Mouse (Mus musculus) MEL (cell line): ENCODE measurements at regions not wholly inside any gene's neighbourhood (a gene's known extent, or its start where the extent isn't known, plus 50 kb on each side); places are given as distances from the start of the nearest gene placed in this dataset.
"Not testable (repeated sequence)": the region's sequence is repeated elsewhere in the genome, so short reads cannot be mapped to it uniquely, and the experiment has no call there.

ENCODE experiments used
- DNase-seq: peaks from one replicate; pipeline ENCODE4 v3.0.0; 2011; ENCODE audit warnings: low read depth, low spot score
- H3K27ac ChIP-seq: 2 replicates; pipeline ENCODE4 v1.5.1; 2012; ENCODE audit warnings: low read depth, mild to moderate bottlenecking, control low read depth, low read length, moderate library complexity; ENCODE audit not compliant: control insufficient read depth
- H3K27me3 ChIP-seq, 2 experiments: fragments of 150-350 bp in 1 of 2; sonication (generic) in 1 of 2; 2 replicates each; pipeline ENCODE4 v1.6.1; 2012; ENCODE audit warnings: low read length in 2 of 2, mild to moderate bottlenecking in 2 of 2, improper control_type of control experiment in 1 of 2, moderate library complexity in 1 of 2; ENCODE audit not compliant: insufficient read depth in 2 of 2, control insufficient read depth in 1 of 2
- H3K36me3 ChIP-seq, 2 experiments: 2 replicates each; pipeline ENCODE4 v1.6.1; 2012 to 2014; ENCODE audit warnings: low read length in 2 of 2, improper control_type of control experiment in 1 of 2, inconsistent platforms in 1 of 2, mild to moderate bottlenecking in 1 of 2; ENCODE audit not compliant: insufficient read depth in 2 of 2, control insufficient read depth in 1 of 2
- H3K4me1 ChIP-seq, 2 experiments: fragments of 150-350 bp in 1 of 2; sonication (generic) in 1 of 2; 2 replicates each; pipeline ENCODE4 v1.6.1; 2012; ENCODE audit warnings: low read length in 2 of 2, improper control_type of control experiment in 1 of 2, mild to moderate bottlenecking in 1 of 2; ENCODE audit not compliant: insufficient read depth in 2 of 2, control insufficient read depth in 1 of 2
- H3K4me3 ChIP-seq, 2 experiments: fragments of 150-350 bp in 1 of 2; sonication (generic) in 1 of 2; 2 replicates each; pipeline ENCODE4 v1.5.1; 2012; ENCODE audit warnings: low read depth in 2 of 2, low read length in 2 of 2, mild to moderate bottlenecking in 2 of 2, moderate library complexity in 2 of 2, control low read depth in 1 of 2, improper control_type of control experiment in 1 of 2; ENCODE audit not compliant: control insufficient read depth in 1 of 2, insufficient read depth in 1 of 2
- H3K79me2 ChIP-seq: 2 replicates; pipeline ENCODE4 v1.6.1; 2012; ENCODE audit warnings: mild to moderate bottlenecking, low read length, moderate library complexity; ENCODE audit not compliant: control insufficient read depth, poor library complexity, insufficient read depth
- H3K9ac ChIP-seq: 2 replicates; pipeline ENCODE4 v1.6.1; 2012; ENCODE audit warnings: low read depth, mild to moderate bottlenecking, control low read depth, low read length, moderate library complexity; ENCODE audit not compliant: control insufficient read depth, poor library complexity, severe bottlenecking
- H3K9me3 ChIP-seq: fragments of 150-350 bp; sonication (generic); replicated peaks from 2 replicates; pipeline ENCODE4 v1.6.1; 2012; ENCODE audit warnings: mild to moderate bottlenecking, low read length, improper control_type of control experiment, moderate library complexity; ENCODE audit not compliant: insufficient read depth
- RAD21 ChIP-seq: IDR thresholded peaks from 2 replicates; pipeline ENCODE4 v1.6.1; 2011; ENCODE audit warnings: mild to moderate bottlenecking, low read depth, low read length, improper control_type of control experiment

DNA sequence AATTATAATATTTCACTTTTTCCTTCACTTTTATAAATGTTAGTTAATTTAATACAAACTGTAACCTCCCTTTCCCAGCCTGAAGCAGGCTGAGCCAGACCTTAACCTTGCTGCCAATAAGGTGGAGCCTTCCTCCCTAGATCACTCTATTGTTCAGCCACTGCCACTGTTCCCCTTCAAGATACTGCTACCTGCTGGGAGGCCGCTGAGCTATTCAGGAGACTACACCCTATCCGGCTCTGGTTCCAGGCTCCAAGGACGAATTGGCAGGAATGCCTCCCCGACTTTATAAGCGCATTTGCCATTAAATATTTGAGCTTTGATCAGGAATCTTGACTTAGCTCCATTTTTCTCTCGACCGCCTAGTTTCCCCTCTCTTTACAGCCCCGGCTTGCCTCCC lies 59.9 kb upstream of the Scaf8 start:
- H3K79me2 ChIP-seq, H3K27me3 ChIP-seq, H3K9me3 ChIP-seq, H3K9ac ChIP-seq, H3K4me3 ChIP-seq, H3K36me3 ChIP-seq, DNase-seq, H3K4me1 ChIP-seq, H3K27ac ChIP-seq: not testable (repeated sequence)

DNA sequence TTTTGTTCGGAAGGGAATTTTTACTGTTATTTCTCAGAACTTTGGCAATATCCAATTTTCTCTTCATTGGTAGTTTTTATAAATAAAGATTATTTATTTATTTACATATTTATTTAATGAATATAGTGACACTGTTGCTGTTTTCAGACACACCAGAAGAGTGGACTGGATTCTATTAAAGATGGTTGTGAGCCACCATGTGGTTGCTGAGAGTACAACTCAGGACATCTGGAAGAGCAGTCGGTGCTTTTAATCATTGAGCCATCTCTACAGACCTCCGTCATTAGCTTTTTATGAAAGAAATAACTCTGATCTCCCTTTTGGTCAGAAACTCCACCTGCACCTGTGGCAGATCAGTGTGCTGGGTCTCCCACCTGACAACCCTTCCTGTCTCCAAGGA lies 59.4 kb upstream of the Scaf8 start:
- not testable (repeated sequence) for H3K36me3 ChIP-seq, H3K27ac ChIP-seq, H3K4me3 ChIP-seq, H3K9ac ChIP-seq, H3K4me1 ChIP-seq, H3K27me3 ChIP-seq
- peak; percentile 13 for TF ChIP-seq RAD21
- TF ChIP-seq, all 39 proteins: peak for 1; not testable (repeated sequence) for 38
- H3K9me3 ChIP-seq, H3K79me2 ChIP-seq, DNase-seq: not testable (repeated sequence)

DNA sequence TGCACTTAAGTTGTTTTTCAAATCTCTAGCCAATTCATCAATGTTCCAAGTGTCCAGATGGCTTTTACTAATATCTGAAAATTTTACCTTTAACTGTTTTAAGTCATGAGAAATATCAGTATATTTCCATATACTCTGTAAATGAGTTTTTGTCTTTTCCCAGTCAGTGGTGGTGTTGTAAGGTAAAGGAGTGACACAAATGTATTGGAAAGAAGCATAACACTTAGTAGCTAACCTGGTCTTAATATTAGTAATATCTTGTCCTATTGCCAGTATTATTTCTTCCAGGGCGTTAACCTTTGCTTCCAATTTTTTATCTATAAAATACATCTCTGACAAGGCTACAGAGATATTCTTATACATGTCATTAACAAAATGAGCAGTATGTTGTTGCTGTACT lies 51.4 kb upstream of the Scaf8 start:
- DNase-seq, H3K9me3 ChIP-seq, H3K9ac ChIP-seq, H3K4me3 ChIP-seq, H3K36me3 ChIP-seq, H3K27ac ChIP-seq, H3K79me2 ChIP-seq, H3K27me3 ChIP-seq, H3K4me1 ChIP-seq: not testable (repeated sequence)
